Mouse (Mus musculus): ENCODE data around the gene Pum1.

DNA sequence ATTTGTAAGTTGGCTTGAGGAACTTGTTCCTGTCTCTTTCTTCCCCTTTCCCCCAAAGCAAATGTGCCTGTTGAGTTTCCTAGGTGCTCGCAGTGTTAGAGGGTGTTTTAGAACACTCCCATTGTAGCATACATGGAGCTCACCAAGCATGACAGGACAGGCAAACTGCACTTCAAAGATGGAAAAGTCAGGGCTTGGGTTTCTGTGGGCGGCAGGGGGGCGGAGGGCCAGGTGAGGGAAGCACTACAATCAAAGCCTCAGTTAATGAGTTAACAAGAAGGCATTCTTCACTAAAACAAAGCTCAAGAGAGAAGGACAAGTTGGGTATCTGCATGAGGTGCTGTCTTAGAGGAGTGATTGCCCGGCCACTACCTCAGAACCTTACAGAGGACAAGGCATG, 56.2 kb downstream of the Pum1 start:
- TF ChIP-seq CTCF (IDR thresholded peaks at IDR 0.05; ENCODE audit: control insufficient read depth, insufficient read depth, low read length) (no peak), POLR2A (IDR thresholded peaks at IDR 0.05; ENCODE audit: borderline replicate concordance, control insufficient read depth, low read depth, low read length) (no peak)
